Mouse (Mus musculus): ENCODE results near the gene Bcor. TPM values are rescaled to one million over a fixed set of nuclear protein-coding genes. Genes with fewer than 3 reads are reported as not detected.

Gene Bcor
- polyA plus RNA-seq, 1 experiment from 2014 or later: 26.3 TPM

DNA sequence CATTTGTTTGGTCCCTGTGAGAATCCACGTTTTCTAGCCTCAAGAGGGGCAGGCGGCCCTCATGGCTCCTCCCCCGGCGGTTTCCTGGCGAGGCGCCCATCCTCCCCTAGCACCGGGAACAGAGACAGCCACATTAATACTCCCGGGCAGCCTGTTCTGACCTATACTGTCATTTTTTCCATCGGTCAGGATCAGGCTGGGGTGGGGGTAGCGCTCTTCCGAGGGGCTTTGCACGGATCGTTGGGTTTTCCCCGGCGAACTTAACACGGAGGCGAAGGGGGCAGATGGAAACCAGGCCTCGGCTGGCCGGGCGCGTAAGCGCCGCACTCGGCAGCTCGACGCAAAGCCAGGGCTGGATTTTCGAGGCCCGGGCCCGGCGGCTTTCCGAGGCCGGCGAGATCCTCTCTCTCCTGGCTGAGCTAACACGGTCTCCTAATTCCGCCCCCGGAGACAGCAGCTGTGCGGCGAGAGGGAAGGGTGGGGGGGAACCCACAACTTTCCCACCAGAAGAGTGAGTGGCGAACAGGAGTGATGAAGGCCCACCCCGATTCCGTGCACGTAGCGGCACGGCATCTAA lies 1.8 kb downstream of the Bcor start:
- Histone ChIP-seq H3K4me3 (peak overlapping the region; percentile 27), H3K27me3 (peaks cover 75% of the 10 kb centered on the region), H3K9ac (replicated peaks) (no peak overlapping the region; the same call in 1 of the 2 replicates), H3K4me2 (replicated peaks) (peak overlapping the region; percentile 61), H3K9me3 (no peaks in the 10 kb centered on the region), H3K4me1 (peaks cover 29% of the 10 kb centered on the region), H3K27ac (replicated peaks) (peak overlapping the region; percentile 61), H3K36me3 (no peaks in the 10 kb centered on the region)
- peak; percentile 52 for ATAC-seq (ENCODE audit: low FRiP score, low read depth)
- 9% methylated on average over 44 of the region's 44 CpGs for WGBS

DNA sequence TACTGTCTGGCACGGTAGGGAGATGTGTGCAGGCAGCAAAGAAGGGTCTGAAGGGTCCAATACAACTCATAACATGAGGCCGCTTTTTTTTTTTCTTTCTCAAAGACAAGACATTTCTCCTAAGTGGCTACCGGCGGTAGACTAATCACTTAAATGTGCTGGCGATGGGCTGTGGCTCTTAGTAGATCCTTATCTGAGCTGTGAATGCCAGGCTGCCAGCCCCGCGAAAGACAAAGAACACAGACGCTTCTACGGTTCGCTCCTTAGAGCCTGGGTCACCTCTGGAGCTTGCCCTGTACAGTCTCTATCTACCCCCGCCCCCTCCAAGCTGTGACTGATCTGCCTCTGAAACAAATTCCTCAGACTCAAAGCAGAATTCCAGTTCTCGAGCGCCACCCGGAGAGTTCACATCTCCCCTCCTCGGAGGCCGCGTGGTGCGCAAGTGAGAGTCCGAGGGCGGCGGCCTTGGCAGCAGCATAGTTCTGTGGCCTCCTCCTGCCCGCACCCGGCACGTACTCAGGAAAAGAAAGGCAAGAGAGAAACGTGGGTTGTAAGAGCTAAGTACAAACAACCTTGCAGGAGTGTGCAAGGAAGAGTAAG lies 2.7 kb downstream of the Bcor start:
- Histone ChIP-seq H3K27me3 (peaks cover 84% of the 10 kb centered on the region), H3K9ac (replicated peaks) (no peak overlapping the region), H3K27ac (replicated peaks) (no peak overlapping the region), H3K4me1 (peaks cover 37% of the 10 kb centered on the region), H3K36me3 (no peaks in the 10 kb centered on the region), H3K9me3 (no peaks in the 10 kb centered on the region), H3K4me2 (replicated peaks) (peak overlapping the region; percentile 61), H3K4me3 (no peak overlapping the region)
- 9% methylated on average over 25 of the region's 25 CpGs for WGBS
- ATAC-seq (ENCODE audit: low FRiP score, low read depth): no peak

DNA sequence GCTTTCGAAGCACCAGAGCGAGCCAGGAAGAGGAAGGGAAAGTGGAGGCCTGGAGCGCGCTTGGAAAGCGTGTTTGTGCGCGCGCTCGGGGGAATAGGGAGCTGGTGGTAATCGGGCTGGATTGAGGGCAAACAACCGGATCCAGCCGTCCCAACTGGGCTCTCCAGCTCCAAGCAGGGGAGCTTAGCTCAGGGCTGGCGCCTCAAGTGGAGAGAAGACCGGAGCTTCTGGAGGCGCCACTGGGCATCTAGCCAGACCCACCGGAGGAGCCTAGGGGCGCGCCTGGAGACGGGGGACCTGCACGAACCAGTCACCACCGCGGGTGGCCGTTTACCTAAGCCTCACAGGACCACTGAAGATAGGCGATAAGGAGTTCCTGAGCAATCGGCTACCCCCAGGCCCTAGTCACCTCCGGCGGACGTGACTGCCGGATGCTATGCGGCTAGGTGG lies 4.3 kb downstream of the Bcor start:
- Histone ChIP-seq H3K9me3 (no peaks in the 10 kb centered on the region), H3K27ac (replicated peaks) (no peak overlapping the region), H3K4me1 (peaks cover 50% of the 10 kb centered on the region), H3K4me3 (peak overlapping the region; percentile 15; the same call in 1 of the 2 replicates), H3K36me3 (no peaks in the 10 kb centered on the region), H3K9ac (replicated peaks) (no peak overlapping the region; the same call in 1 of the 2 replicates), H3K27me3 (peaks cover 98% of the 10 kb centered on the region), H3K4me2 (replicated peaks) (peak overlapping the region; percentile 46)
- ATAC-seq (ENCODE audit: low FRiP score, low read depth): no peak
- WGBS: 12% methylated on average over 30 of the region's 30 CpGs

DNA sequence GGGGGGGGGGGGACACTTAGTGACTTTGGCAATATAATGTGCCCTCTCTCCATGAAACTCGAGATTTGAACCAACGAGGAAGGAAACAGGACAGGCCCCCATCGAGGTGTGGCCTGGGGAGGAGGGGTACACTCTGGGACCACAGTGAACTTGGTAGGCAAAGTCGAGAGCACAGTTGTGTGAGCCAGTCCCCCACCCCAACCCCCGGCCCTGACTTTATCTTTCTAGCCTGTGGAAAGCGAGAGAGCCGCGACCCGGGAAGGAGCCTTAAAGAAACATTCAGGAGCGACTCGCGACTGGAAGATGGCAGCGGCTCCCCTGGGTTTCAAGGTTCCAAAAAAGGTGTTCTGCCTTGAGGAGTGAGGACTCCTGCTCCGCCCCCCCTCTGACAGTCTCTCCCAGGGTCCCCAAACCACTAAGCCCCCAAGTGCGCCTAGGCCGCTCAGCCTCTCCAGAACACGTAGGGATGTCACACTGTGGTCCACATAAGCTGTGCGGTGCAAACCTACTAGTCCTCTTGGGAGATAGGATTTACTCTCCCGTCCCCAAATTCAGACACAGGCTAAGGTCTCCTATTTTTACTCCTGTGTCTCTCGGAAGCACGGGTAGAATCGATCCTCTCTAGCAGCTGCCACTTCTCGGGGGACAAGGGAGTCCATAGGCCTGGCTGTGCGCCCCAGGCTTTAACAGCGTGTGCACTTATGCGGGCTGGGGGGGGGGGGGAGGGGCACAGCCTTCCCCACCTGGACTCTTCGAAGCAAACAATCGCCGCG lies 4.9 kb downstream of the Bcor start:
- 14% methylated on average over 30 of the region's 30 CpGs for WGBS
- Histone ChIP-seq H3K4me2 (replicated peaks) (peak overlapping the region; percentile 46), H3K4me1 (peaks cover 50% of the 10 kb centered on the region), H3K27ac (replicated peaks) (no peak overlapping the region), H3K9me3 (no peaks in the 10 kb centered on the region), H3K9ac (replicated peaks) (no peak overlapping the region; the same call in 1 of the 2 replicates), H3K27me3 (peaks cover 98% of the 10 kb centered on the region), H3K4me3 (peak overlapping the region; percentile 15; the same call in 1 of the 2 replicates), H3K36me3 (no peaks in the 10 kb centered on the region)
- no peak for ATAC-seq (ENCODE audit: low FRiP score, low read depth)

DNA sequence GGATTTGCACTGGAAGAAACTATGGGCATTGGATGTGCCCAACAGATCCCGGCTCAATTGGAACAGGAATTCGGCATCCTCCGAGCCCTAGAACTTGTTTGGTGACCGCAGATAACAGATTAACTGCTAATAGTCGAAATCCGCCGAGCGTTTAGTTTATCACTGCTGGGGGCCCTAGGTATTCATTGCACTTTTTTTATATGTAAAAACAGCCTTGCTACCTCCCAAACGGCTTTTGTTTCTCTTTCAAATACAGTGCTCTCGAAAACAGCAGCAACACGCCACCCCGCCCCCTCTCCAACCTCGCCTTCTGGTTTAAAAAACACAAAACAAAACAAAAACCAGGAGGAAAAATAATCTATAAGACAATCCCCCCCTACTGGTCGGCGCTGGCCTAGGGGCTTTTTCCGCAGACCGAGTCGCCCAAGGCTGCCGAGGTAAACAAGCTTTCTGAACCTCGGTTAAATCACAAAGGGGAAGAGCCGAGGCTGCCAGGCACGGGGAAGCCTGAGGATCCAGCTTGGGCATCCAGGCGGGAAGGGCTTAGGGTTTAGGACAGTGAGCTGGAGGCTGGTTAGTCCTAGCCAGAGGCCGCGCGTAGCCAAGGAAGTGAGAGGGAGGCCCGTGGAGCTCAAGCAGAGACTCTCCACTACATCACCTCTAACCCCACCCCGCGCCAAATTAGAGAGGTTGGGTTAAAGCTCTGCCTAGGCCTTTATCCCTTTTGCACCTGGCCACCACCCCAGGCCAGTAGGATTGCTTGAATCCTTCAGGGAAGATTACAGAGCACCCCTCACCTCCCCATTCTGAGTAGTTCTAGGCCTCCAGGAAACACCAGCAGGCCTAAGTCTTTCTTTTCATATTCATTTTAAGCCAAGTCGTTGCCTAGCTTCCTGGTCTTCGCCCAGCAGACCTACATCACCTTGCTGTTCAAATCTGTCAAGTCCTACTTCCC lies 6.7 kb downstream of the Bcor start:
- Histone ChIP-seq H3K9me3 (no peaks in the 10 kb centered on the region), H3K4me3 (no peak overlapping the region), H3K36me3 (no peaks in the 10 kb centered on the region), H3K9ac (replicated peaks) (no peak overlapping the region), H3K27me3 (peaks cover 95% of the 10 kb centered on the region), H3K4me2 (replicated peaks) (peak overlapping the region; percentile 11; the same call in 1 of the 2 replicates), H3K4me1 (peaks cover 43% of the 10 kb centered on the region), H3K27ac (replicated peaks) (no peak overlapping the region)
- ATAC-seq (ENCODE audit: low FRiP score, low read depth): no peak
- WGBS: 7% methylated on average over 31 of the region's 31 CpGs

DNA sequence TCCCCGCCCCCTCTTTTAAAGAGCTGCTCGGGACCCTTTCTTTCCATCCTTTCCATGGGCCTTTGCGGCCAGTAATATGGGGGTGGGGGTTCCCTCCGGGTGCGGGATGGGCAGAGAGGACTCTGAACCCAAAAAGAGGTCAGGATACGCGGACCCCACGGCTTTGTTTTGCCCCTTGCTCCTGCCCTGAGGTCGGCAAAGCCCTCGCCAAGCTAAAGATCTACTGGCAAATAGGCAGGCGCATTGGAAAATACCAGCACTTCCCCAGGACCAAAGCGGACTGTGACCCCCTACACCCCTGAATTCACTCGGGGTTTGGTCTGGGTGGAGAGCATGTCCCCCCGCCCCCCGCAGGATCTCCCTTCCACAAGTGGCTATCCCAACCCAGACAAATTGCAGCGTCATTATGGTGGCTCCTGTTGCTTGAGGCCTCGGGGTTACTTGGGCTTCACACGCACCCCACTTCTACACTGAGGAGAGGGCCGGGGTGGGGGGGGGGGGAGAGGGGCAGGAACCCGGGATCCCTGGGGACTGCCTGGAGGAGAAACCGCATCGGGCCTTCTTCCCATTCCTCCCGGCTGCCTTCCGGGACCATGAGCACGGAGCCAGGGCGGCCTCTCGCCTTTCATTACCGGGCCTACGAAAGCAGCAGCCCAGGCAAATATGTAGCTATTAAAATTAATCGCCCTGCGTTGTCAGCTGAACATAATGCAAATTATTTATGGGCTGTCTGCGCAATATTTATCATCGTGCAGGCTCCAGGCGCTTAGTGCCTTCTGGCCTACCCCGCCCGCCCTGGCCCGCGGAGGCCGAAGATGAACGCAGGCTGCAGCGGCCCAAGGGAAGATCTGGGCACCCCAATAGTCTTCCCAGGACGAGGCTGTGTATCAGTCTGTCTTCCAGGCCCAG lies 7.9 kb downstream of the Bcor start:
- WGBS: 9% methylated on average over 39 of the region's 42 CpGs
- H3K9ac ChIP-seq (replicated peaks): no peak overlapping the region
- ATAC-seq (ENCODE audit: low FRiP score, low read depth): no peak

DNA sequence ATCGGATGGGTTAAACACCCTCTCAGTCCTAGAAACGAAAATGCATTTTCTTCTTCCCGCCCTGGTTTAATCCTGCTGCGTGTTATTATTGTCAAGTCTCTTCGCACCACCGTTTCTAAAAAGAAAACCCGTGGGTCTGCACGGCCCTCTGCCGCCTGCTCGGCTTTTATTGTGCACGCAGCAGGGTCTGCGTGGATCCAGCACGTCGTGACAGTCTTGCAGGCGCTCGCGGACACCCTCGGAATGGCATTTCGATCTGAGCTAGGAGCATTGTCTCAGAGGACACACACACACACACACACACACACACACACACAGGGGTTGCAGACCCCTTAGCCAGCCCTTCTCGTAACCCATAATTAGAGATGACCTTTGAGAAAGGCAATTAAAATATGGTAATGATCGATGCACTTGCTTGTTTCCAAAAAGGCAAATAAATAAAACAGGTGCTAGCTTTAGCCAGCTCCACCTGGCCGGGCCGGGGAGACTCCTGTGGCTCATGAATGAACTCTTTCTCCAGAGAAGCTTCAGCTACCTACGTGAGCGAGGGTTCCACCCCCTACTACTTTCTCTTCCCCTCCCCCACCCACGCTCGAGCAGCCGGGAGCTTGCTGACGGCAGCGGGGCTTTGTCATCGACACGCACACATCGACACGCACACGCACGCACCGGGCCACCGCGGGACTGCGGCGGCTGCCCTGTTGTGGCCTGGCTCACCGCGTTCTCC lies 8.7 kb downstream of the Bcor start:
- WGBS: 5% methylated on average over 41 of the region's 43 CpGs
- peaks cover 31% of the 10 kb centered on the region for H3K4me1 ChIP-seq
- H3K27me3 ChIP-seq: peaks cover 91% of the 10 kb centered on the region

More for the DNA sequence above, 7.9 kb downstream of the Bcor start:
- no peak overlapping the region for H3K27ac ChIP-seq (replicated peaks)
- H3K4me3 ChIP-seq: peak overlapping the region; percentile 25
- peaks cover 91% of the 10 kb centered on the region for H3K27me3 ChIP-seq
- H3K36me3 ChIP-seq: no peaks in the 10 kb centered on the region
- no peaks in the 10 kb centered on the region for H3K9me3 ChIP-seq
- peak overlapping the region; percentile 51 for H3K4me2 ChIP-seq (replicated peaks)
- peaks cover 39% of the 10 kb centered on the region for H3K4me1 ChIP-seq

DNA sequence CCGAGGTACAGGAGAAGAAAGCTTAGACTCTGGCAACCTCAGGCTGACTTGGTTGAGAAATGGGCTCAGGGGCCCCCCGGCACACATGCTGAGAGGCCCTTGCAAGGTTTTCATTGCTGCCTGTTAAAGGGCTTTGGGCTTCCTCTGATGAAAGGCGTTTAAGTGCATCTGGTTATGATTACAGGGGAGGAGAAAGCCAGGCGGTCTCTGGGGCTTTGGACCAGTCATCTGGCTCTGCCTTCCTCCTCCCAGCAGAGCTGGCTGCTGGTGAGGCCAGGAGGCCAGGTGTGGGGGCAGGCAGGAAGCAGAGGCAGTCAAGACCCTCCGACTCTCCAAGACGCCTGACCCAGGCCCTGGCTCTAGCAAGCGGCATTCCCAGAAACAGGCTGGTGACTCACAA lies 9.7 kb downstream of the Bcor start:
- ATAC-seq (ENCODE audit: low FRiP score, low read depth): no peak
- no peaks in the 10 kb centered on the region for H3K36me3 ChIP-seq
- no peak overlapping the region for H3K4me3 ChIP-seq
- H3K27ac ChIP-seq (replicated peaks): no peak overlapping the region
- H3K4me2 ChIP-seq (replicated peaks): no peak overlapping the region
- no peak overlapping the region for H3K9ac ChIP-seq (replicated peaks)
- H3K27me3 ChIP-seq: peaks cover 90% of the 10 kb centered on the region
- 21% methylated on average over 7 of the region's 7 CpGs for WGBS
- no peaks in the 10 kb centered on the region for H3K9me3 ChIP-seq
- H3K4me1 ChIP-seq: peaks cover 23% of the 10 kb centered on the region

More for the DNA sequence above, 8.7 kb downstream of the Bcor start:
- Histone ChIP-seq H3K9me3 (no peaks in the 10 kb centered on the region), H3K27ac (replicated peaks) (0 out of 2 replicates have a peak overlapping the region, but pooled peaks have one; percentile 35), H3K4me3 (peak overlapping the region; percentile 25), H3K9ac (replicated peaks) (no peak overlapping the region), H3K4me2 (replicated peaks) (peak overlapping the region; percentile 51), H3K36me3 (no peaks in the 10 kb centered on the region)
- 0 out of 2 replicates have a peak, but pooled peaks have one; percentile 38 for ATAC-seq (ENCODE audit: low FRiP score, low read depth)

DNA sequence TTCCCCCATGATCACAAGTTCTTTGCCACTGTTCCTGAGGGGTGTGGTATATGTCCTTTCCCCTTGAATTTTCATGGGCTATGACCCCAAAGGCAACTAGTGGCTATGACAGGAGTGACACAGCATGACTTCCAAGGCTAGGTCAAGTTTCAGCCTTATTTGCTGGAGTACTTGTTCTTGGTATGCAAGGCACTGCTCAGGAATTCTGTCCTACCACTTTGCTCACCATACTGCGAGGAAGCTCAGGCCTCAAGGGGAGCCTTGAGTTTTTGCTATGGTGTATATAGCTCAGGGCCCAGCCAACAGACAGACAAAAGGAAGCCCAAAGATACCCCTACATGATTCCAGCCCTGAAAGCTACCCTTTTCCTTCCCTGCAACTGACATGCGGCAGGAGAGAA lies 13.9 kb downstream of the Bcor start:
- H3K4me1 ChIP-seq: peaks cover 2% of the 10 kb centered on the region; the same call in 1 of the 2 replicates
- no peak overlapping the region for H3K9ac ChIP-seq (replicated peaks)
- H3K4me2 ChIP-seq (replicated peaks): no peak overlapping the region
- H3K36me3 ChIP-seq: no peaks in the 10 kb centered on the region
- H3K4me3 ChIP-seq: no peak overlapping the region
- no peak overlapping the region for H3K27ac ChIP-seq (replicated peaks)
- H3K27me3 ChIP-seq: peaks cover 78% of the 10 kb centered on the region
- ATAC-seq (ENCODE audit: low FRiP score, low read depth): no peak
- no peaks in the 10 kb centered on the region for H3K9me3 ChIP-seq
- WGBS: 73% methylated on average over 2 of the region's 2 CpGs

DNA sequence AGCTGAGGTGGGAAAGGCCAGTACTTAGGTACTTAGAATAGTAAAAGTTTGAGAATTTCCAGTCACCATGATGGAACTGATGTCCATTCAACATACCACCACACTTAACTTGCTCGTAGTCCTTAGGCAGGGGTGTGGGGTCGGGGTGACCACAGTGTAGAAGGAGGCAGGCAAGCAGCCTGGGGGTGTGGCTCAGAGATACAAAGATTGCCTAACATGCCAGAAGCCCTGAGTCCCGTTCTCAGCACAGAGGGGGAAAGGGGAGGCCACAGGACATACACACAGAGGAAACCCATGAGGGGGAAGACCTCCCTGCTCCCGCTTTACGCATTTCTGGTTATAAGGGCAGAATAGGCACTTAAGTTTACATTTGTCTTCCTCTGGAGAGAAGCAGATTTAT lies 17.3 kb downstream of the Bcor start:
- WGBS: 77% methylated on average over 5 of the region's 5 CpGs
- no peaks in the 10 kb centered on the region for H3K36me3 ChIP-seq
- ATAC-seq (ENCODE audit: low FRiP score, low read depth): no peak
- H3K9ac ChIP-seq (replicated peaks): no peak overlapping the region
- no peaks in the 10 kb centered on the region for H3K9me3 ChIP-seq
- H3K27ac ChIP-seq (replicated peaks): no peak overlapping the region
- peaks cover 79% of the 10 kb centered on the region for H3K27me3 ChIP-seq
- H3K4me3 ChIP-seq: no peak overlapping the region
- peaks cover 6% of the 10 kb centered on the region; the same call in 1 of the 2 replicates for H3K4me1 ChIP-seq
- H3K4me2 ChIP-seq (replicated peaks): no peak overlapping the region

Data from midbrain, embryonic 12.5 days (tissue).